Mouse (Mus musculus) right cerebral cortex, postnatal 4 days (tissue): ENCODE data around the gene Ccar1.
"Not testable (repeated sequence)": the region's sequence is repeated elsewhere in the genome, so short reads cannot be mapped to it uniquely, and the experiment has no call there.

Experiments used
- DNase-seq: peaks from one replicate; pipeline ENCODE4 v3.0.0-alpha.2; 2022

Ccar1 gene

GRCm38 (mm10) chr10:62724936-62725335 lies 67.2 kb downstream of the Ccar1 start:
- no peak for DNase-seq

GRCm38 (mm10) chr10:62722701-62723100 lies 69.4 kb downstream of the Ccar1 start:
- DNase-seq: no peak

GRCm38 (mm10) chr10:62720574-62720973 lies 71.5 kb downstream of the Ccar1 start:
- DNase-seq: not testable (repeated sequence)

- DNase-seq: no peak
Observed at GRCm38 (mm10) chr10:62713457-62713856, 78.6 kb downstream of the Ccar1 start.

GRCm38 (mm10) chr10:62703579-62703978 lies 88.5 kb downstream of the Ccar1 start:
- DNase-seq: no peak

GRCm38 (mm10) chr10:62702436-62702835 lies 89.7 kb downstream of the Ccar1 start:
- DNase-seq: no peak
